Mouse (Mus musculus): ENCODE measurements around the gene Mgll.
A peak's percentile ranks its signal among the peaks of the same experiment; 100 is the strongest.

The Mgll gene

GRCm38 (mm10) chr6:88832663-88833062 lies 108.5 kb downstream of the Mgll start:
- DNase-seq: peak; percentile 57

- no peak for DNase-seq
Observed at GRCm38 (mm10) chr6:88833340-88834140, 109.3 kb downstream of the Mgll start.

GRCm38 (mm10) chr6:88835047-88835446 lies 110.8 kb downstream of the Mgll start:
- DNase-seq: peak; percentile 86

GRCm38 (mm10) chr6:88836178-88836819 lies 112.1 kb downstream of the Mgll start:
- DNase-seq: no peak

GRCm38 (mm10) chr6:88837999-88838398 lies 113.8 kb downstream of the Mgll start:
- no peak for DNase-seq

- no peak for DNase-seq
Observed at GRCm38 (mm10) chr6:88838613-88839012, 114.4 kb downstream of the Mgll start.

- no peak for DNase-seq
Observed at GRCm38 (mm10) chr6:88839135-88839970, 115.1 kb downstream of the Mgll start.

GRCm38 (mm10) chr6:88840211-88840610 lies 116.0 kb downstream of the Mgll start:
- no peak for DNase-seq

- DNase-seq: no peak
Observed at GRCm38 (mm10) chr6:88840791-88841513, 116.7 kb downstream of the Mgll start.

GRCm38 (mm10) chr6:88841514-88841780 lies 117.2 kb downstream of the Mgll start:
- no peak for DNase-seq

- peak; percentile 100 for DNase-seq
Observed at GRCm38 (mm10) chr6:88841781-88842689, 117.8 kb downstream of the Mgll start, which contains the start of gene Abtb1. TSS of gene Abtb1 (minus strand) at chr6:88841984.

GRCm38 (mm10) chr6:88842731-88843151 lies 118.5 kb downstream of the Mgll start:
- no peak for DNase-seq

- DNase-seq: no peak
Observed at GRCm38 (mm10) chr6:88843241-88843640, 119.0 kb downstream of the Mgll start.

GRCm38 (mm10) chr6:88843781-88844725 lies 119.8 kb downstream of the Mgll start:
- no peak for DNase-seq

- DNase-seq: no peak
Observed at GRCm38 (mm10) chr6:88844901-88845565, 120.8 kb downstream of the Mgll start.

GRCm38 (mm10) chr6:88847571-88847970 lies 123.4 kb downstream of the Mgll start:
- no peak for DNase-seq

- peak; percentile 43 for DNase-seq
Observed at GRCm38 (mm10) chr6:88849270-88849669, 125.1 kb downstream of the Mgll start.

- no peak for DNase-seq
Observed at GRCm38 (mm10) chr6:88850034-88850433, 125.8 kb downstream of the Mgll start.

GRCm38 (mm10) chr6:88854509-88854908 lies 130.3 kb downstream of the Mgll start:
- no peak for DNase-seq

- peak; percentile 56 for DNase-seq
Observed at GRCm38 (mm10) chr6:88855636-88856035, 131.4 kb downstream of the Mgll start.

Data from liver (tissue).